Mouse (Mus musculus): ENCODE measurements at regions not wholly inside any gene's neighbourhood (a gene's known extent, or its start where the extent isn't known, plus 50 kb on each side); places are given as distances from the start of the nearest gene placed in this dataset.

GRCm38 (mm10) chr12:12181686-12182085 is 80.3 kb upstream of the Fam49a start:
- Histone ChIP-seq H3K27me3 (no peaks in the 10 kb centered on the region), H3K27ac (replicated peaks) (no peak overlapping the region), H3K9me3 (no peaks in the 10 kb centered on the region), H3K4me1 (peaks cover 10% of the 10 kb centered on the region), H3K9ac (replicated peaks) (no peak overlapping the region), H3K4me2 (replicated peaks) (no peak overlapping the region), H3K4me3 (no peak overlapping the region), H3K36me3 (no peaks in the 10 kb centered on the region)
- WGBS: 96% methylated on average over 4 of the region's 4 CpGs
- no peak for ATAC-seq (ENCODE audit: low FRiP score, low read depth)

GRCm38 (mm10) chr12:12186353-12186752 is 75.6 kb upstream of the Fam49a start:
- H3K4me1 ChIP-seq: no peaks in the 10 kb centered on the region
- no peak overlapping the region for H3K4me2 ChIP-seq (replicated peaks)
- no peaks in the 10 kb centered on the region for H3K36me3 ChIP-seq
- ATAC-seq (ENCODE audit: low FRiP score, low read depth): no peak
- no peaks in the 10 kb centered on the region for H3K9me3 ChIP-seq
- H3K4me3 ChIP-seq: no peak overlapping the region
- no peak overlapping the region for H3K9ac ChIP-seq (replicated peaks)
- 95% methylated on average over 2 of the region's 2 CpGs for WGBS
- H3K27ac ChIP-seq (replicated peaks): no peak overlapping the region
- H3K27me3 ChIP-seq: no peaks in the 10 kb centered on the region

- Histone ChIP-seq H3K36me3 (no peaks in the 10 kb centered on the region), H3K27me3 (no peaks in the 10 kb centered on the region), H3K4me3 (no peak overlapping the region), H3K4me1 (no peaks in the 10 kb centered on the region), H3K9ac (replicated peaks) (no peak overlapping the region), H3K27ac (replicated peaks) (no peak overlapping the region), H3K9me3 (no peaks in the 10 kb centered on the region), H3K4me2 (replicated peaks) (no peak overlapping the region)
- ATAC-seq (ENCODE audit: low FRiP score, low read depth): no peak
- WGBS: 66% methylated on average over 1 of the region's 1 CpGs
These were observed 66.9 kb upstream of the Fam49a start for GRCm38 (mm10) chr12:12195066-12195465.

GRCm38 (mm10) chr12:12196627-12197026 is 65.3 kb upstream of the Fam49a start:
- Histone ChIP-seq H3K4me2 (replicated peaks) (no peak overlapping the region), H3K36me3 (no peaks in the 10 kb centered on the region), H3K4me3 (no peak overlapping the region), H3K27me3 (no peaks in the 10 kb centered on the region), H3K27ac (replicated peaks) (no peak overlapping the region), H3K4me1 (no peaks in the 10 kb centered on the region), H3K9me3 (no peaks in the 10 kb centered on the region), H3K9ac (replicated peaks) (no peak overlapping the region)
- WGBS: 89% methylated on average over 3 of the region's 3 CpGs
- ATAC-seq (ENCODE audit: low FRiP score, low read depth): no peak

GRCm38 (mm10) chr12:12208216-12208615 is 53.7 kb upstream of the Fam49a start:
- Histone ChIP-seq H3K4me2 (replicated peaks) (no peak overlapping the region), H3K9me3 (no peaks in the 10 kb centered on the region), H3K36me3 (no peaks in the 10 kb centered on the region), H3K27ac (replicated peaks) (no peak overlapping the region), H3K9ac (replicated peaks) (no peak overlapping the region), H3K4me1 (no peaks in the 10 kb centered on the region), H3K27me3 (no peaks in the 10 kb centered on the region), H3K4me3 (no peak overlapping the region)
- 66% methylated on average over 1 of the region's 1 CpGs for WGBS
- ATAC-seq (ENCODE audit: low FRiP score, low read depth): no peak

Data from midbrain, embryonic 12.5 days (tissue).